Mouse (Mus musculus): Measurements from ENCODE around the gene Fmn2. TPM values are rescaled to one million over a fixed set of nuclear protein-coding genes. Genes with fewer than 3 reads are reported as not detected.

Fmn2 gene
- polyA plus RNA-seq, 1 experiment from 2014 or later = 0.34 TPM

GRCm38 (mm10) chr1:174836861-174837260 lies 335.2 kb downstream of the Fmn2 start:
- no peak for ATAC-seq (replicated peaks; ENCODE audit: insufficient number of reproducible peaks, insufficient read depth, low FRiP score, low read depth)
- Histone ChIP-seq H3K36me3 (no peaks in the 10 kb centered on the region), H3K4me1 (replicated peaks) (no peaks in the 10 kb centered on the region), H3K27ac (no peak overlapping the region), H3K4me3 (no peak overlapping the region), H3K4me2 (no peak overlapping the region), H3K27me3 (no peaks in the 10 kb centered on the region), H3K9me3 (replicated peaks) (no peaks in the 10 kb centered on the region), H3K9ac (no peak overlapping the region)
- WGBS = 91% methylated on average over 23 of the region's 23 CpGs

- no peak overlapping the region for H3K4me2 ChIP-seq
- H3K9ac ChIP-seq = no peak overlapping the region
- H3K9me3 ChIP-seq (replicated peaks) = no peaks in the 10 kb centered on the region
- H3K4me3 ChIP-seq = no peak overlapping the region
- no peak overlapping the region for H3K27ac ChIP-seq
- WGBS = 77% methylated on average over 6 of the region's 6 CpGs
- ATAC-seq (replicated peaks; ENCODE audit: insufficient number of reproducible peaks, insufficient read depth, low FRiP score, low read depth) = no peak
- no peaks in the 10 kb centered on the region for H3K36me3 ChIP-seq
- H3K4me1 ChIP-seq (replicated peaks) = no peaks in the 10 kb centered on the region
- H3K27me3 ChIP-seq = no peaks in the 10 kb centered on the region
Observed at GRCm38 (mm10) chr1:174844786-174845185, 343.2 kb downstream of the Fmn2 start.

- no peaks in the 10 kb centered on the region for H3K9me3 ChIP-seq (replicated peaks)
- no peaks in the 10 kb centered on the region for H3K36me3 ChIP-seq
- ATAC-seq (replicated peaks; ENCODE audit: insufficient number of reproducible peaks, insufficient read depth, low FRiP score, low read depth) = no peak
- WGBS = 53% methylated on average over 2 of the region's 2 CpGs
- H3K4me1 ChIP-seq (replicated peaks) = no peaks in the 10 kb centered on the region
- no peaks in the 10 kb centered on the region for H3K27me3 ChIP-seq
- H3K4me2 ChIP-seq = no peak overlapping the region
- no peak overlapping the region for H3K27ac ChIP-seq
- no peak overlapping the region for H3K4me3 ChIP-seq
- H3K9ac ChIP-seq = no peak overlapping the region
Observed at GRCm38 (mm10) chr1:174856188-174856587, 354.6 kb downstream of the Fmn2 start.

GRCm38 (mm10) chr1:174860407-174861118 lies 358.9 kb downstream of the Fmn2 start:
- no peak overlapping the region for H3K4me2 ChIP-seq
- 65% methylated on average over 10 of the region's 10 CpGs for WGBS
- no peaks in the 10 kb centered on the region for H3K9me3 ChIP-seq (replicated peaks)
- H3K27me3 ChIP-seq = no peaks in the 10 kb centered on the region
- no peak overlapping the region for H3K9ac ChIP-seq
- no peaks in the 10 kb centered on the region for H3K36me3 ChIP-seq
- H3K4me3 ChIP-seq = no peak overlapping the region
- no peaks in the 10 kb centered on the region for H3K4me1 ChIP-seq (replicated peaks)
- H3K27ac ChIP-seq = no peak overlapping the region
- no peak for ATAC-seq (replicated peaks; ENCODE audit: insufficient number of reproducible peaks, insufficient read depth, low FRiP score, low read depth)

Other genes with a start within 250 kb of the Fmn2 start
- not detected in 2 replicates for gene Olfr419, start 249.8 kb upstream of the Fmn2 start, polyA plus RNA-seq (2015; fragmentation: Nextera tagmentation; extraction: Ambion mirVana)
- not detected in 2 replicates for gene Mptx1, start 171.3 kb upstream of the Fmn2 start, polyA plus RNA-seq (2015; fragmentation: Nextera tagmentation; extraction: Ambion mirVana)
- gene Olfr417, start 136.7 kb upstream of the Fmn2 start, polyA plus RNA-seq (2015; fragmentation: Nextera tagmentation; extraction: Ambion mirVana) = not detected in 2 replicates
- not detected in 2 replicates for gene Olfr248, start 110.8 kb upstream of the Fmn2 start, polyA plus RNA-seq (2015; fragmentation: Nextera tagmentation; extraction: Ambion mirVana)
- gene Olfr414, start 77.8 kb upstream of the Fmn2 start, polyA plus RNA-seq (2015; fragmentation: Nextera tagmentation; extraction: Ambion mirVana) = not detected in 2 replicates
- not detected in 2 replicates for gene Olfr220, start 59.7 kb upstream of the Fmn2 start, polyA plus RNA-seq (2015; fragmentation: Nextera tagmentation; extraction: Ambion mirVana)

Measured in heart, embryonic 15.5 days (tissue).